ENCODE assay signal across 9 mouse cellular contexts in the genomic region with DNA sequence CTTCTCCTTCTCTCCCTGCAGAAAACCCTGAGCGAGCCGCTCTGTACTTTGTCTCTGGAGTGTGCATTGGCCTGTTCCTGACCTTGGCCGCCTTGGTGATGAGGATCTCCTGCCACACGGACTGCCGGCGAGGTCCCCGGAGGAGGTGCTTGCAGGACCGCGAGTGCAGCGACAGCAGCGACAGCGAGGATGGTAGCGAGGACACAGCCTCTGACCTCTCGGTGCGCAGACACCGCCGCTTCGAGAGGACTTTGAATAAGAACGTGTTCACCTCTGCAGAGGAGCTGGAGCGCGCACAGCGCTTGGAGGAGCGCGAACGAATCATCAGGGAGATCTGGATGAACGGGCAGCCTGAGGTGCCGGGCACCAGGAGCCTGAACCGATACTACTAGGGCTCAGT. TPM values are rescaled to one million over a fixed set of nuclear protein-coding genes. Genes with fewer than 3 reads are reported as not detected.
DNase-seq lines count a peak whose midpoint lies in the region; ATAC-seq lines count a peak whose summit lies in the region.
"Had no signal": no experiment of that assay in that cellular context is flagged by ENCODE, and none has a peak within 500 bp of the region (broad histone marks: within the 10 kb centered on the region; RNA-seq: fewer than 3 reads in every experiment).

No protein-coding gene starts in this region.

- H3K36me3 ChIP-seq in heart, embryonic 14.5 days (ENCODE audit: control insufficient read depth, insufficient read depth, low read length) = no peaks in the 10 kb centered on the region
- no peaks in the 10 kb centered on the region for H3K36me3 ChIP-seq in forebrain, embryonic 12.5 days (replicated peaks)
- peaks cover 24% of the 10 kb centered on the region for H3K36me3 ChIP-seq in limb, embryonic 12.5 days

- H3K27me3 ChIP-seq in heart, embryonic 14.5 days (ENCODE audit: control insufficient read depth, insufficient read depth, low read length) = no peaks in the 10 kb centered on the region
- H3K27me3 ChIP-seq in forebrain, embryonic 12.5 days = peaks cover 23% of the 10 kb centered on the region
- peaks cover 16% of the 10 kb centered on the region for H3K27me3 ChIP-seq in limb, embryonic 12.5 days

- peaks cover 1% of the 10 kb centered on the region; the same call in 1 of the 2 replicates for H3K9me3 ChIP-seq in heart, embryonic 14.5 days (ENCODE audit: control insufficient read depth, low read length)
- H3K9me3 ChIP-seq in forebrain, embryonic 12.5 days = no peaks in the 10 kb centered on the region
- H3K9me3 ChIP-seq in limb, embryonic 12.5 days = 0 out of 2 replicates have a peak, but pooled peaks cover 1% of the 10 kb centered on the region

- no peak overlapping the region for H3K27ac ChIP-seq in heart, embryonic 14.5 days (replicated peaks in 1 of 2; ENCODE audit: control insufficient read depth in 1 of 2, insufficient read depth in 1 of 2, low read depth in 2 of 2, low read length in 2 of 2)
- H3K27ac ChIP-seq in forebrain, embryonic 12.5 days = no peak overlapping the region
- no peak overlapping the region for H3K27ac ChIP-seq in limb, embryonic 12.5 days

- intact Hi-C loops in heart, postnatal 36 days (cut with DNase I) = no loop called here

- no peak for DNase-seq in heart, postnatal 36 days
- peak; percentile 41 to 62 for DNase-seq in adrenal gland, adult (ENCODE audit: inconsistent age in 2 of 2, low spot score in 1 of 2)
- peak; percentile 20 for DNase-seq in right cerebral cortex, postnatal 4 days
- no peak for DNase-seq in thymus, postnatal 25 days
- DNase-seq in lung, postnatal 14 days = no peak

- 9% methylated on average over 28 of the region's 28 CpGs for WGBS in heart, embryonic 14.5 days
- 3% methylated on average over 28 of the region's 28 CpGs for WGBS in forebrain, embryonic 12.5 days
- 6% methylated on average over 28 of the region's 28 CpGs for WGBS in limb, embryonic 12.5 days

- peak overlapping the region; percentile 29 to 39 for H3K4me3 ChIP-seq in heart, embryonic 14.5 days (ENCODE audit: control insufficient read depth in 1 of 2, insufficient read depth in 1 of 2, low read depth in 1 of 2, low read length in 2 of 2)
- peak overlapping the region; percentile 38 for H3K4me3 ChIP-seq in forebrain, embryonic 12.5 days (replicated peaks)
- H3K4me3 ChIP-seq in limb, embryonic 12.5 days (replicated peaks) = peak overlapping the region; percentile 19; the same call in 1 of the 2 replicates

- peak overlapping the region; percentile 69 for H3K4me2 ChIP-seq in heart, embryonic 14.5 days (ENCODE audit: low read length)
- peak overlapping the region; percentile 65 for H3K4me2 ChIP-seq in forebrain, embryonic 12.5 days
- peak overlapping the region; percentile 47 for H3K4me2 ChIP-seq in limb, embryonic 12.5 days

- no peak for ATAC-seq in heart, embryonic 14.5 days (ENCODE audit: insufficient number of reproducible peaks, insufficient read depth, low FRiP score, low read depth)
- peak; percentile 46; the same call in 1 of the 2 replicates for ATAC-seq in forebrain, embryonic 12.5 days (ENCODE audit: low FRiP score)
- ATAC-seq in limb, embryonic 12.5 days (ENCODE audit: insufficient number of reproducible peaks, insufficient read depth, low FRiP score, low TSS enrichment, low read depth) = no peak

- peaks cover 0 to 2% of the 10 kb centered on the region in 2 experiments; a peak in 1 of 4 replicates for H3K4me1 ChIP-seq in heart, embryonic 14.5 days (ENCODE audit: control insufficient read depth in 2 of 2, insufficient read depth in 2 of 2, low read length in 2 of 2)
- peaks cover 7% of the 10 kb centered on the region for H3K4me1 ChIP-seq in forebrain, embryonic 12.5 days
- peaks cover 6% of the 10 kb centered on the region; the same call in 1 of the 2 replicates for H3K4me1 ChIP-seq in limb, embryonic 12.5 days (replicated peaks)

- peak overlapping the region; percentile 26; the same call in 1 of the 2 replicates for H3K9ac ChIP-seq in heart, embryonic 14.5 days (ENCODE audit: low read length)
- peak overlapping the region; percentile 47 for H3K9ac ChIP-seq in forebrain, embryonic 12.5 days
- H3K9ac ChIP-seq in limb, embryonic 12.5 days (replicated peaks) = peak overlapping the region; percentile 35; the same call in 1 of the 2 replicates

RNA-seq across cellular contexts. Expression of a gene that starts 50.9 kb away (rescaled TPM):
- polyA plus RNA-seq in heart, embryonic 14.5 days (2014; fragmentation: Nextera tagmentation; extraction: Ambion mirVana) = 5.7 and 6.0 TPM in 2 replicates
- 1 to 10 TPM; 2.6 to 2.8 TPM for total RNA-seq in heart, postnatal 36 days (2021)
- polyA plus RNA-seq in forebrain, embryonic 12.5 days (2016; fragmentation: Nextera tagmentation; extraction: Ambion mirVana) = 2.0 and 3.0 TPM in 2 replicates
- polyA plus RNA-seq in limb, embryonic 12.5 days (2016; fragmentation: Nextera tagmentation; extraction: Ambion mirVana) = 30.6 and 32.4 TPM in 2 replicates
- total RNA-seq: MEL had no signal

Comparison
In these comparisons a context has a peak if more than half of its experiments do, and no peak if none do; other contexts are left out.
1. DNase-seq: peak in adrenal gland, adult (2 of 2) and right cerebral cortex, postnatal 4 days (single experiment); none in heart, postnatal 36 days (0 of 2), thymus, postnatal 25 days (single experiment) and lung, postnatal 14 days (single experiment).
2. Peak in every context shown above with its lines, with median percentiles within 50 percentile points of each other: H3K4me2 ChIP-seq, H3K4me3 ChIP-seq and H3K9ac ChIP-seq.